Mouse (Mus musculus) hindbrain, embryonic 14.5 days (tissue): ENCODE data around the gene Dlec1. TPM values are rescaled to one million over a fixed set of nuclear protein-coding genes. Genes with fewer than 3 reads are reported as not detected.

Source experiments
- ATAC-seq: fragments of 200-750 bp; cut with Nextera tagmentation; 2 replicates; pipeline ENCODE4 v1.8.0; 2017; ENCODE audit warnings: moderate number of reproducible peaks, mild to moderate bottlenecking, moderate TSS enrichment, moderate library complexity; ENCODE audit not compliant: low FRiP score
- DNase-seq: peaks from one replicate; pipeline ENCODE4 v3.0.0-alpha.2; 2015; ENCODE audit warnings: low spot score
- H3K27ac ChIP-seq: fragments of 300-500 bp; sonication (generic); 2 replicates; pipeline ENCODE4 v1.5.1; 2014; ENCODE audit warnings: mild to moderate bottlenecking, moderate library complexity
- H3K27me3 ChIP-seq: fragments of 300-500 bp; sonication (generic); 2 replicates; pipeline ENCODE4 v1.6.1; 2014; ENCODE audit warnings: mild to moderate bottlenecking, low read length, mixed read lengths; ENCODE audit not compliant: control insufficient read depth, insufficient read depth
- H3K36me3 ChIP-seq: fragments of 300-500 bp; sonication (generic); replicated peaks from 2 replicates; pipeline ENCODE4 v1.6.1; 2014; ENCODE audit not compliant: control insufficient read depth, insufficient read depth
- H3K4me1 ChIP-seq: fragments of 300-500 bp; sonication (generic); replicated peaks from 2 replicates; pipeline ENCODE4 v1.6.1; 2014; ENCODE audit warnings: antibody characterized with exemption, low read length, mixed read lengths; ENCODE audit not compliant: control insufficient read depth, insufficient read depth
- H3K4me2 ChIP-seq: fragments of 300-500 bp; sonication (generic); replicated peaks from 2 replicates; pipeline ENCODE4 v1.6.1; 2014; ENCODE audit warnings: mild to moderate bottlenecking, moderate library complexity
- H3K4me3 ChIP-seq: fragments of 300-500 bp; sonication (generic); replicated peaks from 2 replicates; pipeline ENCODE4 v1.5.1; 2014; ENCODE audit warnings: mild to moderate bottlenecking, low read length
- H3K9ac ChIP-seq: fragments of 300-500 bp; sonication (generic); 2 replicates; pipeline ENCODE4 v1.6.1; 2014
- H3K9me3 ChIP-seq: fragments of 300-500 bp; sonication (generic); 2 replicates; pipeline ENCODE4 v1.6.1; 2016; ENCODE audit warnings: low read length; ENCODE audit not compliant: control insufficient read depth
- WGBS: fragments of 180-500 bp; shearing (Covaris S2); extraction: QIAGEN DNeasy Blood & Tissue Kit; methylation state at CpG from one replicate; pipeline ENCODE4 v1.1.7; 2014; 5-methylcytosine and 5-hydroxymethylcytosine counted together
- polyA plus RNA-seq: library from polyadenylated mRNA; unstranded; fragments of >200 nt; fragmentation: Nextera tagmentation; extraction: Ambion mirVana; gene quantifications from 2 replicates; pipeline ENCODE4 v1.2.1, GENCODE M21; 2014

Dlec1 gene
- polyA plus RNA-seq, 1 experiment from 2014 or later: 1.7 TPM

DNA sequence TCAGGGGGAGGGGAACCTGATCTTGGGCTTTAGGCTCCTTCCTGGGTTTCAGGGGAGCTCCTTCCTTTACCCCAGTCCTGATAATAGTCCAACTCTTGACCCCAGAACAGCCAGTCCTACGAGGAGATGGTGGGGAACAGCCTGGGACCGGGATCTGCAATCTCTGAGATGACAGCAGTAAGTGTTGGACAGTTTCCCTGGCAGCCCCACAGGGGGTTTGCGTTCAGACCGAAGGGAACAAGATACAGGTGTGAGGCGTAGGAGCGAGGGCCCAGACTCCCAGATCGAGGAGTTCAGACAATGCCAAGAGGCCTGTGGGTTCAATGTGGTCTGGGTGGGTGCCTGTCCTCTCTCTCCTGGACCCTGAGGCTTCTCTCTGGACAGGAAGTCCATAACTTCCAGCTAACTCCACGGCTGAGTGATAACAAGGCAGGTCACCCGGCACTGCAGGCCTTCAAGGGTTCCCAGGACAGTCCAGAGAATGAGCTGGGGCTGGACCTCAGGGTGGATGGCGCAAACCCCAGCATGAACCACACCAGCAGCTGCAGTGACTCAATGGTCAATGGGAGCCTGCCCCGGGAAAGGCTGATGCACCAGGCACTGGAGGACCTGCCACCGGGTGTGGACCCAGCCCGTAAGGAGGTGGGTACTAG lies 32.0 kb upstream of the Dlec1 start:
- Histone ChIP-seq H3K36me3 (peaks cover 33% of the 10 kb centered on the region), H3K27ac (no peak overlapping the region), H3K9ac (no peak overlapping the region), H3K4me2 (no peak overlapping the region), H3K27me3 (no peaks in the 10 kb centered on the region), H3K9me3 (no peaks in the 10 kb centered on the region), H3K4me3 (no peak overlapping the region), H3K4me1 (no peaks in the 10 kb centered on the region)
- ATAC-seq (no peak), DNase-seq (no peak)
- WGBS: 85% methylated on average over 13 of the region's 13 CpGs

DNA sequence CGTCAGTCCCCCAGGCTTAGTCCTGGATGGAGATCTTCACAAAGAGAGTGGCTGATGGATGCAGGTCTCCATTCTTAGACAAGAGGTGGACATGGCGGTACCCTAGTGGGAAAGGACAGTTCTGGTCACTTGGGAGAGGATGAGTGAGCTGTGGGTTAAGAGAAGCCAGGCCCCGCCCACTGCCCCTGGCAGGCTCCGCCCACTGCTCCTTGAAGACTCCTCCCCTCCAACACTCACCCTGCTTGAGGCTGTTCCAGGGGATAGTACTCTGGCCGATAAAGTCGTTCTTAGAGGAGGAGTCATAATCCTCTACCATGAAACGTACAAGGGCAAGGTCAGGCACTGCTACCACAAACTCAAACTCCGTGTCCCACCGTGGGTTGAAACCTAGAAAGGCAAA lies 30.5 kb upstream of the Dlec1 start:
- Histone ChIP-seq H3K4me3 (no peak overlapping the region), H3K9ac (no peak overlapping the region), H3K27me3 (no peaks in the 10 kb centered on the region), H3K4me1 (no peaks in the 10 kb centered on the region), H3K4me2 (no peak overlapping the region), H3K36me3 (peaks cover 34% of the 10 kb centered on the region), H3K9me3 (no peaks in the 10 kb centered on the region), H3K27ac (no peak overlapping the region)
- ATAC-seq (no peak), DNase-seq (no peak)
- 81% methylated on average over 9 of the region's 9 CpGs for WGBS

DNA sequence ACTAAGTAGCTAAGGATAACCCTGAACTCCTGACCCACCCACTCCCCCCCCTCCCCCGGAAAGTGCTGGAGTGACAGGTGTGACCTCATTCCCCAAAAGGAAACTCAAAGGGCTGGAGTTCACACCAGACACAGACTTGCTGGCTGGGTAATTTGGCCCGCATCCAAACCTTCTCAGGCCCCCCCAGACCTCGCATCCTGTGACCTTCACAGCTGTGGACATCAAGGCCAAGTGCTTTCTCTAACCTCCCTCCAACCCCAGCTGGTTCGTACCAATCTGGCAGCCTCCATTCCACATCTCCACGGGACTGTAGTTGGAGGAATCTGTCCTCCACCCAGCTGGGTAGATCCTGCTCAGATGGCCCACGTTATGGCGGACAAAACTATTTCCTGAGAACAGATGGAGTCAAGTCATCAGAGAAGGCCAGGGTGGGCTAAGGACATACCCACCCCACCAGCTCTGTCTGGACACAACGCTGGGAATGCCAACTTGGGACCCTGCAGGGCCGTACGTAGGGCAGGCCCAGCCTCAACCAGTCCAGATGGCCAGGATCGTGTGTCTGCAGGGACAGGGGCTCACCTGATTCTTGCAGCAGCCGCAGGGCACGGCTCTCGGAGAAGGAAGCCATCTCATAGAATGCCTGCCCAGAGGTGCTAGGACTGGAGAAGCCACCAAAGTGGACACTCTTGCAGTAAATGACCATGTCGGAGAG lies 28.9 kb upstream of the Dlec1 start:
- peaks cover 39% of the 10 kb centered on the region for H3K36me3 ChIP-seq
- DNase-seq (no peak), ATAC-seq (no peak)
- no peak overlapping the region for H3K4me3 ChIP-seq
- no peak overlapping the region for H3K9ac ChIP-seq
- no peaks in the 10 kb centered on the region for H3K9me3 ChIP-seq
- no peaks in the 10 kb centered on the region for H3K27me3 ChIP-seq
- H3K4me1 ChIP-seq: no peaks in the 10 kb centered on the region
- whole genome bisulfite sequencing: 88% methylated on average over 15 of the region's 15 CpGs
- H3K27ac ChIP-seq: no peak overlapping the region
- no peak overlapping the region for H3K4me2 ChIP-seq

DNA sequence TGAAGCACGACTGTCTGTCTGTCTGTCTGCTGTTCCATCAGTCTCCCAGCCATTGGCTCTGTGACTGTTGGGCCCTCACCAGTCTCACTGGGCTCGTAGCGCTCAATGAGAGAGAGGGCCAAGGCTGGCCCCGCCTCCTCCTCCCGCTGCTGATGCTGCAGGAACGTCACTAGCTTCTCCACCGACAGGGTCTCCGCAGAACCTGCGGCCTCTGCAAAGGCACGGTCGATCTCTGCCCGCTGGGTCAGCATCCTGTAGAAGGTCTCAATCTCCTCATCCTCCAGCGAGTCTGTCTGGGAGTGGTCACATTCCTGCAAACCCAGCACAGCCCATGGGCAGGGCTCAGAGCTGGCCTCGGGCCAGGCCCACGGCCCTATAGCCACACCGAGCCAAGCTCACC lies 26.6 kb upstream of the Dlec1 start:
- no peak overlapping the region for H3K4me2 ChIP-seq
- H3K36me3 ChIP-seq: peaks cover 46% of the 10 kb centered on the region
- 71% methylated on average over 16 of the region's 16 CpGs for WGBS
- H3K27me3 ChIP-seq: no peaks in the 10 kb centered on the region
- H3K4me3 ChIP-seq: no peak overlapping the region
- no peak overlapping the region for H3K27ac ChIP-seq
- DNase-seq: no peak
- H3K4me1 ChIP-seq: no peaks in the 10 kb centered on the region
- no peak overlapping the region for H3K9ac ChIP-seq
- no peaks in the 10 kb centered on the region for H3K9me3 ChIP-seq
- ATAC-seq: no peak

DNA sequence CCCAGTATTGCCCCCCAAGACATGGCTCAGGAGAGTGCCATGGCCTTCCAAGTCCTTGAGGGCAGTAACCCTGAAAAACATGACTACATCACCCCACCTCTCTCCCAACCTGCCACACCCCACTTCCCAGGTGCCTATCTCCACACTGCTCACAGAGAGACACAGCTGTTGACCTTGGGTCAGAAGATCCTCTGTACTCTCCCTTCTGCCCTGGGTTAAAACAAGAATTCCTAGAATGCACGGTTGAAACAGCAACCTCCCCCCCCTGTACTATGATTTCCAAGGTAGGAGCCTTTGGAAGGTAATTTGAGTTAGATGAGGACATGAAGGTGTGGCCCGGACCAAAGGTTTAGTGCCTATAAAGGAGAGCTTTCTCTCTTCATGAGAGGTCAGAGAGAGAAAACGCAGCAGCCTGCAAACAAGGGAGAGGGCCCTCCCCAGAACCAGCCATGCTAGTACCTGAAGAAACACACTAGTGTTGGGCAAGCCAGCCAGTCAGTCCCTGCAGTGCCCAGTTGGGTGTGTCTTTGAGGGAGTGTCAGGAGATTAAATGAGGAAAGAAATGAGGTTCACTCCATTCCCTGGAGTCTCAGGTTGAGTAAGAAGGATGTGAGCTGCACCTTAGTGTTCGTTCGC lies 22.1 kb upstream of the Dlec1 start:
- H3K36me3 ChIP-seq: peaks cover 14% of the 10 kb centered on the region; the same call in 1 of the 2 replicates
- no peak overlapping the region for H3K27ac ChIP-seq
- DNase-seq (no peak), ATAC-seq (no peak)
- 87% methylated on average over 5 of the region's 5 CpGs for WGBS
- no peak overlapping the region for H3K9ac ChIP-seq
- no peaks in the 10 kb centered on the region for H3K27me3 ChIP-seq
- H3K4me2 ChIP-seq: no peak overlapping the region
- no peak overlapping the region for H3K4me3 ChIP-seq
- H3K4me1 ChIP-seq: 0 out of 2 replicates have a peak, but pooled peaks cover 7% of the 10 kb centered on the region
- no peaks in the 10 kb centered on the region for H3K9me3 ChIP-seq

DNA sequence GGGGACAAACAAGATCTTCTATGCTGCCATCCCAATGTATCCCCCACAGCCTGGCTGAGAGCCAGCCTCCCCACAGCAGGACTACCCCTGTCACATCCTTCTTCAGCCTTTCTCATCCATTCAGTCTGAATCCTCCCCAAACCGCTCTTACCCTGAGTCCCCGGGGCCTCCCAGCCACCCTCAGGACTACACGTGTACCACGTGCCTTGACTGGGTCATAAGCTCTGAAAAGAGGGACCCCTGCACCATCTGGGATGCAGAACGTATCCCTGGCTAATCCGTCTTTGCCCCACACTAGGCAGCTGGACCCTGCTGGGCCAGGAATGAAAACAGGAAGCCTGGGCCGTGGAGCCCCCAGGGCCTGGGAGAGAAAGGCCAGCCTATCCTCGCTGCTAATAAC lies 20.2 kb upstream of the Dlec1 start:
- Histone ChIP-seq H3K4me1 (0 out of 2 replicates have a peak, but pooled peaks cover 7% of the 10 kb centered on the region), H3K36me3 (peaks cover 11% of the 10 kb centered on the region; the same call in 1 of the 2 replicates), H3K9me3 (no peaks in the 10 kb centered on the region), H3K27ac (peak overlapping the region; percentile 28; the same call in 1 of the 2 replicates), H3K9ac (0 out of 2 replicates have a peak overlapping the region, but pooled peaks have one; percentile 18), H3K4me2 (no peak overlapping the region), H3K4me3 (no peak overlapping the region), H3K27me3 (no peaks in the 10 kb centered on the region)
- WGBS: 5% methylated on average over 8 of the region's 8 CpGs
- ATAC-seq (peak; percentile 79), DNase-seq (peak; percentile 45)

DNA sequence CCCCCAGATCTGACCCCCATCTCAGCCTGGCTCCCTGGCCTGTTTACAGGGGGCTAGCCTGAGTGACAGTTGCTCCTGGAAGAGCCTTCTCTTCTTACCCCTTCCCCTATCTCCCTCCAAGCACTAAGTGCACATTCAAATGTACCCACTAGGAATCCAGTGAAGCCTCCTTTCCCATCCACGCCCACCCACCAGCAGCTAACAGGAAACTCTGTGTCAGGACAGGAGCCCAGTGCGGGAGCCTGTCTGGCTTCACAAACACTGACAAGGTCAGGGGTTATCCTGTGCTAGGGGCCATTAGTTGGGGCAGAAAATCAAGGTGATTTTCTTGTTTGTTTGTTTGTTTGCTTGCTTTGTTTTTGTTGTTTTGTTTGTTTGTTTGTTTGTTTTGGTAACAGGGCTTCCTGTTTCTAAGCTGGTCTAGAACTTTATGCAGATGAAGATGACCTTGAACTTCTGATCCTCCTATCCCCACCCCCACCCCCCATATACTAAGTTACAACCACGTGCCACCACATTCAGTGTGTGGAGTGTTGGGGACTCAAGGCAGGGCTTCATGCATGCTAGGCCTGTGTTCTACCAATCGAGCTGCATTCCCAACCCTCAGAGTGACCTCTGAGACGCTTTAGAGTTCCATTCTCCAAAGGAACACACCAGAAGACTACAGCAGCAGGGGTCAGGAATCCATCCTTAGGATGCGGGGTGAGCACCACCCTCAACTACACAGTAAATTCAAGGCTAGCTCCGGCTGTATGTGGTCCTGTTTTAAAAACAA lies 19.4 kb upstream of the Dlec1 start:
- Histone ChIP-seq H3K27ac (peak overlapping the region; percentile 58; the same call in 1 of the 2 replicates), H3K9ac (no peak overlapping the region)
- ATAC-seq: no peak

DNA sequence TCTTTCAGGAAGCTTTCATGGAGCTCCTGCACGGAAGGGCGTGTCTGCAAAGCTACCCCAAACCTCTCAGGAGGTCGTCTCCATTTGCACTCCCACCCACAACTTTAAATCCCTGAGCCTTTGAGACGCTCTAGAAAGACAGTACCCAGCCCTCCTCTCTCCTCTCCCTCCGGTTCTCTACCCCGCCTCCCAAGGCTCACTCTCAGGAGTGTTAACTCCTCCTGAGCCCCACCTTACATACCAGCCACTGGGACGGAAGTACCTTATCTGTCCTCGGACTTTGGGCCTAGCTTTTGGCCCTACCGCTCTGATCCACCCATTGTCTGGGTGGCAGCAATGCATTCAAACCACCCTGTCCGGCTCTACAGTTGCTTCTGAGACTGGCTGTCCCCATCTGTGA lies 18.3 kb upstream of the Dlec1 start:
- Histone ChIP-seq H3K9me3 (no peaks in the 10 kb centered on the region), H3K9ac (no peak overlapping the region), H3K4me2 (no peak overlapping the region), H3K27ac (no peak overlapping the region), H3K4me3 (no peak overlapping the region), H3K36me3 (peaks cover 9% of the 10 kb centered on the region; the same call in 1 of the 2 replicates), H3K27me3 (no peaks in the 10 kb centered on the region), H3K4me1 (peaks cover 18% of the 10 kb centered on the region; the same call in 1 of the 2 replicates)
- ATAC-seq (no peak), DNase-seq (no peak)
- 85% methylated on average over 10 of the region's 10 CpGs for WGBS

More for the DNA sequence above, 19.4 kb upstream of the Dlec1 start:
- 0 out of 2 replicates have a peak, but pooled peaks cover 8% of the 10 kb centered on the region for H3K4me1 ChIP-seq
- WGBS: 74% methylated on average over 7 of the region's 7 CpGs
- H3K4me2 ChIP-seq: no peak overlapping the region
- H3K36me3 ChIP-seq: peaks cover 9% of the 10 kb centered on the region; the same call in 1 of the 2 replicates
- DNase-seq: no peak
- no peaks in the 10 kb centered on the region for H3K9me3 ChIP-seq
- H3K27me3 ChIP-seq: no peaks in the 10 kb centered on the region
- H3K4me3 ChIP-seq: no peak overlapping the region

DNA sequence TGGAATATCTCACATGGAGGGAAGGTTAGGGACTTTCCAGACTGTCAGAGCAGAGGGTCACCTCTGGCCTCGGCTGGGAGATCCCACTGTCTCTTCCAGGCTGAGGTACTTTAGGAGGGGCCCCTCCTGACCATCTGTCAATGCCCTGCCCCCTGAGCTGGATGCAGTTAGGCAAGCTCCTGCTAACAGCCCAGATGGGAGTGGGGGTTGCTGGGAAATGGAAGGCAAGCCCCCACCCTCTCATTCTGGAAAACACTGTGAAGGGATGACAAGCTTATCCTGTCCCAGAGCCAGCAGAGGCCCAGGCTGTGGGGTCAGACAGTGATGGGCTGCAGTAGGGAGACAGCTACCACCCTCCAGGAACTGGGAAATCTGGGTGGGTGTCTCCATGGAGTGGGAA lies 15.8 kb upstream of the Dlec1 start:
- Histone ChIP-seq H3K4me2 (no peak overlapping the region), H3K27me3 (no peaks in the 10 kb centered on the region), H3K27ac (no peak overlapping the region), H3K9ac (no peak overlapping the region), H3K4me3 (no peak overlapping the region), H3K36me3 (no peaks in the 10 kb centered on the region), H3K4me1 (peaks cover 19% of the 10 kb centered on the region), H3K9me3 (no peaks in the 10 kb centered on the region)
- ATAC-seq: no peak
- WGBS: 23% methylated on average over 1 of the region's 1 CpGs
- no peak for DNase-seq
